Mouse (Mus musculus): ENCODE results near the gene Hdgfl2. TPM values are rescaled to one million over a fixed set of nuclear protein-coding genes. Genes with fewer than 3 reads are reported as not detected.
A peak's percentile ranks its signal among the peaks of the same experiment; 100 is the strongest.
"Not testable (repeated sequence)": the region's sequence is repeated elsewhere in the genome, so short reads cannot be mapped to it uniquely, and the experiment has no call there.

Gene Hdgfl2
- polyA plus RNA-seq, 1 experiment from 2014 or later, result 119 TPM

DNA sequence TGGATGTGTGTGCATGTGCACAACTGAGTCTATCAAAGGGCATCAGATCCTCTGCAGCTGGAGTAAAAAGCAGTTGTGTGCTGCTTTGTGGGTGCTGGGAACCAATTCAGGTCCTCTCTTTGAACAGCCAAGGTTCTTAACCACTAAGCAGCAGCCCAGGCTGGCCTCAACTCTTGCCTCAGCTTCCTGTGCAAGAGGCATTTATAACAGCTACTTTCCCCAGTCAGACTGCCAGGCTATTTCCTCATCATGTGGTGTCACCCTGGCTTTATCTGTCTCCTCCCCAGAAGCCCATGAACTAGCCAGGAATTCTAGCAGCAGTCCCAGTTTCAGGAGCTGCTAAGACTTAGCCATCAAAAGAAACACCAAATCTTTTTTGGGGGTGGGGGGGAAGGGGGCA is 13.0 kb upstream of the Hdgfl2 start:
- ATAC-seq (ENCODE audit: insufficient number of reproducible peaks, low FRiP score, low TSS enrichment, low read depth), result no peak
- Histone ChIP-seq H3K9me3 (replicated peaks) (no peaks in the 10 kb centered on the region), H3K27me3 (no peaks in the 10 kb centered on the region), H3K36me3 (peaks cover 98% of the 10 kb centered on the region), H3K9ac (no peak overlapping the region), H3K4me1 (no peaks in the 10 kb centered on the region), H3K4me3 (replicated peaks) (no peak overlapping the region), H3K27ac (replicated peaks) (no peak overlapping the region), H3K4me2 (replicated peaks) (no peak overlapping the region)

DNA sequence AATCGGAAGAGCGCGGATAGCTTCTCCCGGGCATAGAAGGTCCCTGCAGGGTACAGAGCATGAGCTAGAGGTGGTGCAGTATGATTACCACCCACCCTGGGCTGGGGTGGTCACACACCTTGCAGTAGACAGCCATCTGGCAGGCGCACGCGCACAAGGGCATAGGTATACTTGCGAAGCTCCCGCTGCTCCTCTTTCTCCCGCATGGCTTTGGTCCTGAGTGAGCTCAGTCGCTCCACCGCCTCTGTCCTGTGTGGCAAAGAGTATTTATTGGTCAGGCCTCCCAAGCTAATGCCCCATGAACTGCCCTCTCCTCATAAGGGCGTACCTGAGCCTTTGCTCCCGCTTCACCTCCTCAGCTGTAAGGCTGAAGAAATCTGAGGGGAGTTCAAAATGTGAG is 10.4 kb upstream of the Hdgfl2 start:
- WGBS, result 94% methylated on average over 14 of the region's 14 CpGs
- peaks cover 87% of the 10 kb centered on the region for H3K36me3 ChIP-seq
- H3K4me2 ChIP-seq (replicated peaks), result no peak overlapping the region

DNA sequence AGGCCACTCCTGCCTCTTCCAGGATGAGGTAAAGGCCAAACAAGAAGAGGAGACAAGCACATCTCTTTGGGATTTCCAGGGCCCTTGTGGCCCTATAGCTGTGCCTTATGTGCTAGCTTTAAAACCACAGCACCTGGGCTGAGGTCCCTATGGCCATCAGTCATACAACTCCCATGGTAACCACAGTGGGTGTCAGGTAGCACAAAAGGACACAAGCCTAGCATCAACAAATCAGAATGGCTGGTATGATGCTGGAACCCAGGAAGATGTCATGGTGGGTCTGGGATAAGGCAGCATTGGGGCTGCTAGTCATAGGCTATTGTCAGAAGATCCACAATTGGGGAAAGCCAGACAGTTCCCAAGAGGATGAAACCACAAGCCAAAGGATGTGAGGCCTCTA is 8.3 kb upstream of the Hdgfl2 start:
- Histone ChIP-seq H3K27ac (replicated peaks) (no peak overlapping the region), H3K4me1 (peaks cover 28% of the 10 kb centered on the region), H3K36me3 (peaks cover 66% of the 10 kb centered on the region), H3K4me2 (replicated peaks) (no peak overlapping the region), H3K9me3 (replicated peaks) (no peaks in the 10 kb centered on the region), H3K4me3 (replicated peaks) (no peak overlapping the region), H3K27me3 (no peaks in the 10 kb centered on the region), H3K9ac (no peak overlapping the region)
- no peak for ATAC-seq (ENCODE audit: insufficient number of reproducible peaks, low FRiP score, low TSS enrichment, low read depth)

More for the DNA sequence above, 10.4 kb upstream of the Hdgfl2 start:
- H3K9ac ChIP-seq, result no peak overlapping the region
- H3K27me3 ChIP-seq, result no peaks in the 10 kb centered on the region
- no peak overlapping the region for H3K4me3 ChIP-seq (replicated peaks)
- peaks cover 16% of the 10 kb centered on the region for H3K4me1 ChIP-seq
- no peaks in the 10 kb centered on the region for H3K9me3 ChIP-seq (replicated peaks)
- H3K27ac ChIP-seq (replicated peaks), result no peak overlapping the region
- ATAC-seq (ENCODE audit: insufficient number of reproducible peaks, low FRiP score, low TSS enrichment, low read depth), result no peak

DNA sequence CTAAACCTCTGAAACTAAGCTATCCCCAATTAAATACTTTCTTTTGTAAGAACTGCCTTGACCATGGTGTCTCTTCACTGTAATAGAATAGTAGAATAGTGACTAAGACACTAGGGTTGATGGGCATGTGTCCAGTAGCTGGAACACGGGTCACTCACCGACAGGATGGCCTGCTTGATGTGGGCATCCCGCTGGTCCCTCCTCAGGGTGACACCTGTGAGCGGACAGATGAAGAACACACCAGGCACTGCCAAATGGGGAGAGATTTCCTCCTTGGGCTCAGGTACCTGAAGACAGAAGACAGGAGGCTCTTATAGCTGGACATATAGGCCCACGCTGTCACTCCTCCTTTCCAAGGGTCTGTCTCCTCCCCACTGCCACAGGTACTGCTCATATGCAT is 7.2 kb upstream of the Hdgfl2 start:
- no peak overlapping the region for H3K4me3 ChIP-seq (replicated peaks)
- 89% methylated on average over 5 of the region's 5 CpGs for WGBS

DNA sequence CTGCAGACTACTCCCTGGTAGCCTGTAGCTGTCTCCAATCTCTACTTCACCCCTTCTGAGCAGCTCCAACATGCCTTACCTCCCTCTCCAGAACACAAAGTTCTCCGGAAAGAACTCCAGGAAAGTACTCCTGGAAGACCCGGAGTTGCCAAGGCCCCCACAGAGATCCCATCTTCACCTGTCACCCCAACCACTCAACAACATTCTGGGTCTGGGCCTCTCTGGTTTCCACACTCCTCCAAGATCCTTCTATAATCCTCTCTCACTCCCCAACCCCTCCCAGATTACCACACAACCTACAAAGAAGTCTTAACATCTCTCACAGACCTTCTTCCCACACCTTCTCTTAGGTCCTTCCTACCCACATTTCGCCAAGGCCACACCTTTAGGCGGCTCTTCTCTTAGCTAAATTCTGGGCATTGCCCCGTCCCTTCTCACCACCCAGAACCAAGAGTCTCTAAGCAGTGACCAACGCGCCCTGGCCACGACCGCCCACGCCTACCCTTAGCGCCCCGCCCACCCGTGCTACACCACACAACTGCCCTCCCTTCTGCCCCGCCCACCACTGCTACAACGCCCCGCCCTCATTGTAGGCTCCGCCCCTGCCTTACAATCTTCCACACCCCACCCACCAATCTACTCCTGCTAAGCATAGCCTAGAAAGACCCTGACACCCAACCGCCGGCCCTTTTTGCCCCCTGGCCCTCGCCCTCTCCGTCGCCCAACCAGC is 5.2 kb upstream of the Hdgfl2 start:
- Histone ChIP-seq H3K36me3 (peaks cover 36% of the 10 kb centered on the region), H3K9ac (peak overlapping the region; percentile 75), H3K4me1 (peaks cover 28% of the 10 kb centered on the region), H3K4me3 (replicated peaks) (peak overlapping the region; percentile 82), H3K27me3 (no peaks in the 10 kb centered on the region), H3K27ac (replicated peaks) (peak overlapping the region; percentile 97), H3K4me2 (replicated peaks) (peak overlapping the region; percentile 68), H3K9me3 (replicated peaks) (no peaks in the 10 kb centered on the region)
- 7% methylated on average over 22 of the region's 22 CpGs for WGBS
- ATAC-seq (ENCODE audit: insufficient number of reproducible peaks, low FRiP score, low TSS enrichment, low read depth), result peak; percentile 21

More for the DNA sequence above, 7.2 kb upstream of the Hdgfl2 start:
- Histone ChIP-seq H3K27me3 (no peaks in the 10 kb centered on the region), H3K27ac (replicated peaks) (no peak overlapping the region), H3K4me2 (replicated peaks) (no peak overlapping the region), H3K9ac (no peak overlapping the region), H3K4me1 (peaks cover 28% of the 10 kb centered on the region), H3K36me3 (peaks cover 56% of the 10 kb centered on the region), H3K9me3 (replicated peaks) (no peaks in the 10 kb centered on the region)
- no peak for ATAC-seq (ENCODE audit: insufficient number of reproducible peaks, low FRiP score, low TSS enrichment, low read depth)

DNA sequence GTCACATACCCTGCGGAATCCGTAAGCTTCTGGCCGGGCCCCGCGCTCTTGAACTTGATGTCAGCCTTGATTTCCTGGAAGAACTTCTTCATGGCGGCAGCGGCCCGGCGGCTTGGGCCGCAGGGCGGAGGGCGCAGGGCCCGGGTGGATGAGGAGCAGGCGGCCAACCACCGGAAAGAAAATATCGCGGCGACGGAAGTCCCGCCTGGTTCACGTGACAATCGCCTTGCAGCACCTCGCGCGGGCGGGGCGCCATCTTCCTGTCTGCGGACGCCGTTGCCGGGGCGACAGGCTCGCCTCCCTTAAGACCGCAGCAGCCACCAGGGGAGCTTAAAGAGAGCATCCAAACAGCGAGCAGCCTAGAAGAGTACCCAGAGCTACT is 4.6 kb upstream of the Hdgfl2 start, which contains the start of gene Ubxn6:
Gene Ubxn6 (minus strand): TSS at position 202 of the 382 bp plus-strand sequence.
- H3K4me3 ChIP-seq (replicated peaks), result peak within 1 kb of the TSS; percentile 82
- H3K9ac ChIP-seq, result peak within 1 kb of the TSS; percentile 75
- H3K4me1 ChIP-seq, result peaks cover 28% of the 10 kb centered on the region
- H3K4me2 ChIP-seq (replicated peaks), result peak within 1 kb of the TSS; percentile 68
- WGBS, result under 1% methylated on average over 35 of the region's 35 CpGs
- H3K27me3 ChIP-seq, result no peaks in the 10 kb centered on the region
- peak; percentile 49 for ATAC-seq (ENCODE audit: insufficient number of reproducible peaks, low FRiP score, low TSS enrichment, low read depth)
- no peaks in the 10 kb centered on the region for H3K9me3 ChIP-seq (replicated peaks)
- H3K27ac ChIP-seq (replicated peaks), result peak within 1 kb of the TSS; percentile 97
- peaks cover 31% of the 10 kb centered on the region for H3K36me3 ChIP-seq

DNA sequence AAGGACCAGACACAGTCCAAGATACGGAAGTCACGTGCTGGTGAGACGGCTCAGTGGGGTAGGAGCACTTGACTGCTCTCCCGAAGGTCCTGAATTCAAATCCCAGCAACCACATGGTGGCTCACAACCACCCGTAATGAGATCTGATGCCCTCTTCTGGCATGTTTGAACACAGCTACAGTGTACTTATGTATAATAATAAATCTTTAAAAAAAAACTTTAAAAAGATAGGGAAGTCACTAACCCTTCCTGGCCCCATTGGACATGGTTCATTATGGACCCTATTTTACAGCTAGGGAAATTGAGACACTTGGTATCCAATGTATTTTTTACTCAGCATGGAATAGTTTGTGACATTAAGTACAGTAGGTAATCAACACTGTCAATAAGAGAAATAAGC is 1.9 kb upstream of the Hdgfl2 start:
- H3K4me2 ChIP-seq (replicated peaks), result no peak overlapping the region
- no peak overlapping the region for H3K4me3 ChIP-seq (replicated peaks)
- H3K4me1 ChIP-seq, result peaks cover 54% of the 10 kb centered on the region
- peaks cover 10% of the 10 kb centered on the region for H3K36me3 ChIP-seq
- no peaks in the 10 kb centered on the region for H3K9me3 ChIP-seq (replicated peaks)
- H3K27me3 ChIP-seq, result no peaks in the 10 kb centered on the region
- H3K9ac ChIP-seq, result no peak overlapping the region
- 92% methylated on average over 5 of the region's 5 CpGs for WGBS
- H3K27ac ChIP-seq (replicated peaks), result no peak overlapping the region
- ATAC-seq (ENCODE audit: insufficient number of reproducible peaks, low FRiP score, low TSS enrichment, low read depth), result no peak

DNA sequence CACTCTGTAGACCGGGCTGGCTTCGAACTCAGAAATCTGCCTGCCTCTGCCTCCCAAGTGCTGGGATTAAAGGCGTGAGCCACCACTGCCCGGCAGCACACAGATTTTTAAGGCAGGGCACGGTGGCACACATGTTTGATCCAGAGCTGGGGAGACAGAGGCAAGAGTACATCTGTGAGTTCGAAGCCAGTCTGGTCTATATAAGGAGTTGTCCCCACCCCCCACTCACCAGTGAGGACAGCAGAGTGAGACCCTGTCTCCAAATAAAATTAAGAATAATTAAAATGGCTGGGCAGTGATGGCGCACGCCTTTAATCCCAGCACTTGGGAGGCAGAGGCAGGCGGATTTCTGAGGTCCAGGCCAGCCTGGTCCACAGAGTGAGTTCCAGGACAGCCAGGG is 1.1 kb upstream of the Hdgfl2 start:
- not testable (repeated sequence) for H3K9me3 ChIP-seq (replicated peaks); ATAC-seq (ENCODE audit: insufficient number of reproducible peaks, low FRiP score, low TSS enrichment, low read depth); H3K9ac ChIP-seq; H3K27me3 ChIP-seq
- Histone ChIP-seq H3K27ac (replicated peaks) (0 out of 2 replicates have a peak overlapping the region, but pooled peaks have one; percentile 30), H3K4me3 (replicated peaks) (peak overlapping the region; percentile 92), H3K4me2 (replicated peaks) (peak overlapping the region; percentile 92), H3K4me1 (peaks cover 46% of the 10 kb centered on the region), H3K36me3 (peaks cover 13% of the 10 kb centered on the region)
- 67% methylated on average over 9 of the region's 9 CpGs for WGBS

DNA sequence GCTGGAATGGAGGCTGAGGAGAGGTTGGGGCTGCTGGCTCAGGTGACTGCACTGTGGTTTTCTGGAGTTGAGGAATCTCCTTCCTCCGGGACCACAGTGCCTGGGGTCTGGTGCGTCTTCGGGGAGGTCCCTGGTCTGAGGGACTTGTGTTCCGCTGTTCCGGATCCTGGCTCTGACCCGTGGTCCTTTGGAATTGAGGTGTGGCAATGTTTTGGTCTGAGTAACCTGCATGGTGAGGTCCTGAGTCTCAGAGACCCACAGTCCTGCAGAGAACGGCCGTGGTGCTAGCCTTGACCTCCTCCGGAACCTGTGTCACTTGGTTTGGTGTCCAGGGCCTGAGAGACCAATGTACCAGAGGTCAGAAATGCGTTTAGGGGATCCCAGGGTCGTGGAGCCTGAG is 487 bp downstream of the Hdgfl2 start:
- H3K9me3 ChIP-seq (replicated peaks), result no peaks in the 10 kb centered on the region
- H3K4me2 ChIP-seq (replicated peaks), result peak overlapping the region; percentile 92
- WGBS, result under 1% methylated on average over 11 of the region's 11 CpGs
- peaks cover 22% of the 10 kb centered on the region for H3K36me3 ChIP-seq
- H3K27me3 ChIP-seq, result no peaks in the 10 kb centered on the region
- H3K4me3 ChIP-seq (replicated peaks), result peak overlapping the region; percentile 92
- ATAC-seq (ENCODE audit: insufficient number of reproducible peaks, low FRiP score, low TSS enrichment, low read depth), result no peak
- H3K9ac ChIP-seq, result peak overlapping the region; percentile 83
- peaks cover 35% of the 10 kb centered on the region for H3K4me1 ChIP-seq
- peak overlapping the region; percentile 63 for H3K27ac ChIP-seq (replicated peaks)

DNA sequence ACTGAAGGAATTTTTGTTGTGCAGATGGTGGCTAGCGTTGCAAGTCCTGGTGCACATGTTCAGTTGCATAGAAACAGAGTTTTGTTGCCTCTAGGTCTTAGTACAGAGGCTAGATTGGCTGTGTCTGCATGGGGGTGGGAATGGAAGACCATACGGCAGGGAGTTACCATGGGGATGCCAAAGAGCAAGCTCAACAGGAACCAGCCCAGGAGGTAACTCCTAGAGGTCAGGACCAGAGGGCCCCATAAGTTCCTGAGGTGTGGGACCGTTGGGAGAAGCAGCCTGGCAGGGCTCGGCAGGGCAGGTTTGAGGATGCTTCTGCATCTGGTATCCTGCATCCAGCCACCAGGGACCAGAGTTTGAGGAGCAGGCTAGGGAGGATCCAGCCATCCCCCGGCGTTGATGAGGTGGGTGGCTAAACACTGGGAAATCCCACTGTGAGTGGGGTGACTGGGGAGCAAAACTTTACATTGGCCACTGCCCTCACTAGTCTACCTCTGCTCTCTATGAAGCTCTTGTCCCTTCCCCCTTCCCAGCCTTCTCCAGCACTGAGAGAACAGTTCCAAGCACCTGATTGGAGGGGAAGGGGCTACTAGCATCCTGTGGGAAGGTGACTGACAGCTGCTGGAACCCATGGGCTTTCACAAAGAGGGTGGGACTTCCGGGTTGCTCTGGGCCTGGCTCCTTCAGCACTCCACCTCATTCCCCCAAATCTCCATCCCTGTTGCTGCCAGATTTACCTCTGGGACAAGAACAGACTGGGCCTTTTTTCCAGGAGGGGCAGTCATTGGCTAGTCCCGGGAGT is 1.5 kb downstream of the Hdgfl2 start:
- H3K27me3 ChIP-seq, result no peaks in the 10 kb centered on the region
- peak; percentile 32 for ATAC-seq (ENCODE audit: insufficient number of reproducible peaks, low FRiP score, low TSS enrichment, low read depth)
- H3K4me3 ChIP-seq (replicated peaks), result peak overlapping the region; percentile 92
- peak overlapping the region; percentile 83 for H3K9ac ChIP-seq
- H3K27ac ChIP-seq (replicated peaks), result 0 out of 2 replicates have a peak overlapping the region, but pooled peaks have one; percentile 28
- H3K9me3 ChIP-seq (replicated peaks), result no peaks in the 10 kb centered on the region
- H3K4me1 ChIP-seq, result peaks cover 27% of the 10 kb centered on the region
- peaks cover 23% of the 10 kb centered on the region for H3K36me3 ChIP-seq
- H3K4me2 ChIP-seq (replicated peaks), result peak overlapping the region; percentile 92
- WGBS, result 7% methylated on average over 8 of the region's 8 CpGs

DNA sequence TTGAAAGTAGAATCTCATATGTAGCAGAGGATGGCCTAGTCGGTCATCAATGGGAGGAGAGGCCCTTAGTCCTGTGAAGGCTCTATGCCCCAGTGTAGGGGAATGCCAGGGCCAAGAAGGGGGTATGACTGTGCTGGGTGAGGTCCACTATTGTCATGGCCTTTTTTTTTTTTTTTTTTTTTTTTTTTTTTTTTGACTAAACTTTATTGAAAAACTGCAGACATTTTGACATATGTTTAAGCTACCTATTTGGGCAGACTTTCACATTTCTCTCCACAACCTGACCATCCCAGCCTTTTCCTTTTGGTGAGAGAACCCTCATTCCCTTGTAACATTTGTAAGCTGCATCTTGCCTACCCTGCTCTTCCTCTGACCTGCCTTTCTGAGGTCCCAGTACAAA is 12.9 kb downstream of the Hdgfl2 start:
- Histone ChIP-seq H3K9ac (no peak overlapping the region), H3K27me3 (no peaks in the 10 kb centered on the region), H3K9me3 (replicated peaks) (no peaks in the 10 kb centered on the region), H3K4me1 (peaks cover 5% of the 10 kb centered on the region; the same call in 1 of the 2 replicates), H3K4me2 (replicated peaks) (no peak overlapping the region), H3K27ac (replicated peaks) (no peak overlapping the region), H3K4me3 (replicated peaks) (no peak overlapping the region), H3K36me3 (peaks cover 44% of the 10 kb centered on the region)
- ATAC-seq (ENCODE audit: insufficient number of reproducible peaks, low FRiP score, low TSS enrichment, low read depth), result no peak
- WGBS, result 94% methylated on average over 1 of the region's 1 CpGs

Measured in embryonic facial prominence, embryonic 15.5 days (tissue).